Mouse (Mus musculus): ENCODE data around the gene Gemin2. TPM values are rescaled to one million over a fixed set of nuclear protein-coding genes. Genes with fewer than 3 reads are reported as not detected.

Gene Gemin2
- polyA plus RNA-seq, 1 experiment, result 31.1 TPM

GRCm38 (mm10) chr12:59011275-59011843 lies 1.8 kb upstream of the Gemin2 start:
- H3K9ac ChIP-seq (ENCODE audit: low read depth, poor library complexity, severe bottlenecking), result peak overlapping the region; percentile 44
- H3K4me3 ChIP-seq (ENCODE audit: low read depth, low read length), result peak overlapping the region; percentile 97
- no peaks in the 10 kb centered on the region for H3K9me3 ChIP-seq (replicated peaks; ENCODE audit: control insufficient read depth, insufficient read depth, low read length, poor library complexity, severe bottlenecking)
- peaks cover 4% of the 10 kb centered on the region for H3K36me3 ChIP-seq (ENCODE audit: control insufficient read depth, insufficient read depth, low read length, poor library complexity, severe bottlenecking)
- no peaks in the 10 kb centered on the region for H3K27me3 ChIP-seq (ENCODE audit: control insufficient read depth, insufficient read depth, low read length, poor library complexity, severe bottlenecking)
- H3K27ac ChIP-seq (ENCODE audit: insufficient read depth, low read length), result no peak overlapping the region
- no peaks in the 10 kb centered on the region for H3K4me1 ChIP-seq (ENCODE audit: control insufficient read depth, insufficient read depth, low read length)
- TF ChIP-seq CTCF (IDR thresholded peaks at IDR 0.05; ENCODE audit: low read depth, low read length) (no peak), EP300 (IDR thresholded peaks at IDR 0.05; ENCODE audit: insufficient read depth, low read depth, low read length) (no peak), POLR2A (IDR thresholded peaks at IDR 0.05; ENCODE audit: insufficient read depth, low read length) (no peak)

- TF ChIP-seq CTCF (IDR thresholded peaks at IDR 0.05; ENCODE audit: low read depth, low read length) (no peak), POLR2A (IDR thresholded peaks at IDR 0.05; ENCODE audit: insufficient read depth, low read length) (peak; percentile 89)
- peak within 1 kb of the TSS; percentile 73 for H3K27ac ChIP-seq (ENCODE audit: insufficient read depth, low read length)
These were observed 1.1 kb upstream of the Gemin2 start, which contains the start of gene Sec23a for GRCm38 (mm10) chr12:59011844-59012709. Gene Sec23a (minus strand): TSS chr12:59012017.

GRCm38 (mm10) chr12:59012710-59013091 lies 492 bp upstream of the Gemin2 start:
- Histone ChIP-seq H3K4me1 (ENCODE audit: control insufficient read depth, insufficient read depth, low read length) (no peaks in the 10 kb centered on the region), H3K9me3 (replicated peaks; ENCODE audit: control insufficient read depth, insufficient read depth, low read length, poor library complexity, severe bottlenecking) (no peaks in the 10 kb centered on the region), H3K4me3 (ENCODE audit: low read depth, low read length) (peak overlapping the region; percentile 17), H3K27me3 (ENCODE audit: control insufficient read depth, insufficient read depth, low read length, poor library complexity, severe bottlenecking) (no peaks in the 10 kb centered on the region), H3K36me3 (ENCODE audit: control insufficient read depth, insufficient read depth, low read length, poor library complexity, severe bottlenecking) (peaks cover 13% of the 10 kb centered on the region), H3K27ac (ENCODE audit: insufficient read depth, low read length) (peak overlapping the region; percentile 73), H3K9ac (ENCODE audit: low read depth, poor library complexity, severe bottlenecking) (peak overlapping the region; percentile 77)
- TF ChIP-seq CTCF (IDR thresholded peaks at IDR 0.05; ENCODE audit: low read depth, low read length), result no peak
- no peak for TF ChIP-seq POLR2A (IDR thresholded peaks at IDR 0.05; ENCODE audit: insufficient read depth, low read length)
- TF ChIP-seq EP300 (IDR thresholded peaks at IDR 0.05; ENCODE audit: insufficient read depth, low read depth, low read length), result no peak

More at GRCm38 (mm10) chr12:59011844-59012709, 1.1 kb upstream of the Gemin2 start, which contains the start of gene Sec23a:
- Histone ChIP-seq H3K27me3 (ENCODE audit: control insufficient read depth, insufficient read depth, low read length, poor library complexity, severe bottlenecking) (no peaks in the 10 kb centered on the region), H3K9ac (ENCODE audit: low read depth, poor library complexity, severe bottlenecking) (peak within 1 kb of the TSS; percentile 77), H3K36me3 (ENCODE audit: control insufficient read depth, insufficient read depth, low read length, poor library complexity, severe bottlenecking) (peaks cover 8% of the 10 kb centered on the region), H3K9me3 (replicated peaks; ENCODE audit: control insufficient read depth, insufficient read depth, low read length, poor library complexity, severe bottlenecking) (no peaks in the 10 kb centered on the region), H3K4me1 (ENCODE audit: control insufficient read depth, insufficient read depth, low read length) (no peaks in the 10 kb centered on the region), H3K4me3 (ENCODE audit: low read depth, low read length) (peak within 1 kb of the TSS; percentile 97)

GRCm38 (mm10) chr12:59017970-59018369 lies 4.8 kb downstream of the Gemin2 start:
- TF ChIP-seq CTCF (IDR thresholded peaks at IDR 0.05; ENCODE audit: low read depth, low read length) (no peak), POLR2A (IDR thresholded peaks at IDR 0.05; ENCODE audit: insufficient read depth, low read length) (no peak), EP300 (IDR thresholded peaks at IDR 0.05; ENCODE audit: insufficient read depth, low read depth, low read length) (no peak)
- Histone ChIP-seq H3K9me3 (replicated peaks; ENCODE audit: control insufficient read depth, insufficient read depth, low read length, poor library complexity, severe bottlenecking) (no peaks in the 10 kb centered on the region), H3K27ac (ENCODE audit: insufficient read depth, low read length) (no peak overlapping the region), H3K4me3 (ENCODE audit: low read depth, low read length) (no peak overlapping the region), H3K9ac (ENCODE audit: low read depth, poor library complexity, severe bottlenecking) (no peak overlapping the region), H3K36me3 (ENCODE audit: control insufficient read depth, insufficient read depth, low read length, poor library complexity, severe bottlenecking) (peaks cover 48% of the 10 kb centered on the region), H3K4me1 (ENCODE audit: control insufficient read depth, insufficient read depth, low read length) (no peaks in the 10 kb centered on the region), H3K27me3 (ENCODE audit: control insufficient read depth, insufficient read depth, low read length, poor library complexity, severe bottlenecking) (no peaks in the 10 kb centered on the region)

- no peaks in the 10 kb centered on the region for H3K9me3 ChIP-seq (replicated peaks; ENCODE audit: control insufficient read depth, insufficient read depth, low read length, poor library complexity, severe bottlenecking)
- no peak for TF ChIP-seq POLR2A (IDR thresholded peaks at IDR 0.05; ENCODE audit: insufficient read depth, low read length)
- no peak overlapping the region for H3K27ac ChIP-seq (ENCODE audit: insufficient read depth, low read length)
- H3K4me1 ChIP-seq (ENCODE audit: control insufficient read depth, insufficient read depth, low read length), result no peaks in the 10 kb centered on the region
- H3K27me3 ChIP-seq (ENCODE audit: control insufficient read depth, insufficient read depth, low read length, poor library complexity, severe bottlenecking), result no peaks in the 10 kb centered on the region
- H3K36me3 ChIP-seq (ENCODE audit: control insufficient read depth, insufficient read depth, low read length, poor library complexity, severe bottlenecking), result peaks cover 51% of the 10 kb centered on the region
- no peak overlapping the region for H3K4me3 ChIP-seq (ENCODE audit: low read depth, low read length)
- H3K9ac ChIP-seq (ENCODE audit: low read depth, poor library complexity, severe bottlenecking), result no peak overlapping the region
These were observed 6.7 kb downstream of the Gemin2 start for GRCm38 (mm10) chr12:59019891-59020290.

- Histone ChIP-seq H3K4me1 (ENCODE audit: control insufficient read depth, insufficient read depth, low read length) (no peaks in the 10 kb centered on the region), H3K27ac (ENCODE audit: insufficient read depth, low read length) (no peak overlapping the region), H3K27me3 (ENCODE audit: control insufficient read depth, insufficient read depth, low read length, poor library complexity, severe bottlenecking) (no peaks in the 10 kb centered on the region), H3K36me3 (ENCODE audit: control insufficient read depth, insufficient read depth, low read length, poor library complexity, severe bottlenecking) (peaks cover 58% of the 10 kb centered on the region), H3K9me3 (replicated peaks; ENCODE audit: control insufficient read depth, insufficient read depth, low read length, poor library complexity, severe bottlenecking) (no peaks in the 10 kb centered on the region), H3K9ac (ENCODE audit: low read depth, poor library complexity, severe bottlenecking) (no peak overlapping the region), H3K4me3 (ENCODE audit: low read depth, low read length) (no peak overlapping the region)
- TF ChIP-seq POLR2A (IDR thresholded peaks at IDR 0.05; ENCODE audit: insufficient read depth, low read length) (no peak), EP300 (IDR thresholded peaks at IDR 0.05; ENCODE audit: insufficient read depth, low read depth, low read length) (no peak), CTCF (IDR thresholded peaks at IDR 0.05; ENCODE audit: low read depth, low read length) (no peak)
These were observed 8.1 kb downstream of the Gemin2 start for GRCm38 (mm10) chr12:59021306-59021705.
